Mouse (Mus musculus): Measurements from ENCODE around the gene Bin2. TPM values are rescaled to one million over a fixed set of nuclear protein-coding genes. Genes with fewer than 3 reads are reported as not detected.
A peak's percentile ranks its signal among the peaks of the same experiment; 100 is the strongest.

The Bin2 gene
- polyA plus RNA-seq, 1 experiment from 2014 or later = 1.6 TPM

- peaks cover 6% of the 10 kb centered on the region; the same call in 1 of the 2 replicates for H3K27me3 ChIP-seq (replicated peaks; ENCODE audit: control insufficient read depth, insufficient read depth, low read length)
- 10% methylated on average over 16 of the region's 17 CpGs for WGBS
- peak overlapping the region; percentile 11; the same call in 1 of the 2 replicates for H3K9ac ChIP-seq (ENCODE audit: low read depth, low read length)
- peaks cover 4% of the 10 kb centered on the region; the same call in 1 of the 2 replicates for H3K4me1 ChIP-seq (ENCODE audit: control insufficient read depth, insufficient read depth, low read depth, low read length)
- peak overlapping the region; percentile 26 for H3K4me2 ChIP-seq (ENCODE audit: low read length)
- no peaks in the 10 kb centered on the region for H3K9me3 ChIP-seq (ENCODE audit: control insufficient read depth, low read length)
- H3K36me3 ChIP-seq (ENCODE audit: control insufficient read depth, insufficient read depth, low read length) = no peaks in the 10 kb centered on the region
- no peak overlapping the region for H3K27ac ChIP-seq (ENCODE audit: low read depth, low read length)
- no peak overlapping the region for H3K4me3 ChIP-seq (ENCODE audit: low read length)
- ATAC-seq = no peak
These were observed 34.6 kb upstream of the Bin2 start for GRCm38 (mm10) chr15:100703913-100704312.

GRCm38 (mm10) chr15:100701856-100702255, 32.5 kb upstream of the Bin2 start:
- no peak overlapping the region for H3K4me3 ChIP-seq (ENCODE audit: low read length)
- H3K27me3 ChIP-seq (replicated peaks; ENCODE audit: control insufficient read depth, insufficient read depth, low read length) = peaks cover 6% of the 10 kb centered on the region; the same call in 1 of the 2 replicates
- H3K36me3 ChIP-seq (ENCODE audit: control insufficient read depth, insufficient read depth, low read length) = no peaks in the 10 kb centered on the region
- peaks cover 4% of the 10 kb centered on the region; the same call in 1 of the 2 replicates for H3K4me1 ChIP-seq (ENCODE audit: control insufficient read depth, insufficient read depth, low read depth, low read length)
- no peaks in the 10 kb centered on the region for H3K9me3 ChIP-seq (ENCODE audit: control insufficient read depth, low read length)
- no peak overlapping the region for H3K27ac ChIP-seq (ENCODE audit: low read depth, low read length)
- no peak for ATAC-seq
- WGBS = 67% methylated on average over 6 of the region's 6 CpGs
- H3K4me2 ChIP-seq (ENCODE audit: low read length) = no peak overlapping the region
- no peak overlapping the region for H3K9ac ChIP-seq (ENCODE audit: low read depth, low read length)

- H3K4me3 ChIP-seq (ENCODE audit: low read length) = no peak overlapping the region
- 66% methylated on average over 10 of the region's 10 CpGs for WGBS
These were observed 31.8 kb upstream of the Bin2 start for GRCm38 (mm10) chr15:100701108-100701507.

GRCm38 (mm10) chr15:100700424-100700823, 31.1 kb upstream of the Bin2 start:
- Histone ChIP-seq H3K4me1 (ENCODE audit: control insufficient read depth, insufficient read depth, low read depth, low read length) (peaks cover 4% of the 10 kb centered on the region; the same call in 1 of the 2 replicates), H3K9me3 (ENCODE audit: control insufficient read depth, low read length) (no peaks in the 10 kb centered on the region), H3K36me3 (ENCODE audit: control insufficient read depth, insufficient read depth, low read length) (no peaks in the 10 kb centered on the region), H3K9ac (ENCODE audit: low read depth, low read length) (no peak overlapping the region), H3K27me3 (replicated peaks; ENCODE audit: control insufficient read depth, insufficient read depth, low read length) (peaks cover 6% of the 10 kb centered on the region; the same call in 1 of the 2 replicates), H3K27ac (ENCODE audit: low read depth, low read length) (no peak overlapping the region), H3K4me3 (ENCODE audit: low read length) (no peak overlapping the region), H3K4me2 (ENCODE audit: low read length) (no peak overlapping the region)
- WGBS = 73% methylated on average over 5 of the region's 5 CpGs
- ATAC-seq = no peak

More at GRCm38 (mm10) chr15:100701108-100701507, 31.8 kb upstream of the Bin2 start:
- Histone ChIP-seq H3K4me2 (ENCODE audit: low read length) (no peak overlapping the region), H3K36me3 (ENCODE audit: control insufficient read depth, insufficient read depth, low read length) (no peaks in the 10 kb centered on the region), H3K27me3 (replicated peaks; ENCODE audit: control insufficient read depth, insufficient read depth, low read length) (peaks cover 6% of the 10 kb centered on the region; the same call in 1 of the 2 replicates), H3K9ac (ENCODE audit: low read depth, low read length) (no peak overlapping the region), H3K27ac (ENCODE audit: low read depth, low read length) (no peak overlapping the region), H3K9me3 (ENCODE audit: control insufficient read depth, low read length) (no peaks in the 10 kb centered on the region), H3K4me1 (ENCODE audit: control insufficient read depth, insufficient read depth, low read depth, low read length) (peaks cover 4% of the 10 kb centered on the region; the same call in 1 of the 2 replicates)
- ATAC-seq = no peak

GRCm38 (mm10) chr15:100699386-100699785, 30.0 kb upstream of the Bin2 start:
- H3K9me3 ChIP-seq (ENCODE audit: control insufficient read depth, low read length) = no peaks in the 10 kb centered on the region
- ATAC-seq = no peak
- H3K4me1 ChIP-seq (ENCODE audit: control insufficient read depth, insufficient read depth, low read depth, low read length) = peaks cover 4% of the 10 kb centered on the region; the same call in 1 of the 2 replicates

GRCm38 (mm10) chr15:100698078-100698477, 28.7 kb upstream of the Bin2 start:
- Histone ChIP-seq H3K9ac (ENCODE audit: low read depth, low read length) (no peak overlapping the region), H3K27me3 (replicated peaks; ENCODE audit: control insufficient read depth, insufficient read depth, low read length) (no peaks in the 10 kb centered on the region), H3K27ac (ENCODE audit: low read depth, low read length) (no peak overlapping the region), H3K4me1 (ENCODE audit: control insufficient read depth, insufficient read depth, low read depth, low read length) (no peaks in the 10 kb centered on the region), H3K9me3 (ENCODE audit: control insufficient read depth, low read length) (no peaks in the 10 kb centered on the region), H3K4me2 (ENCODE audit: low read length) (no peak overlapping the region), H3K4me3 (ENCODE audit: low read length) (no peak overlapping the region), H3K36me3 (ENCODE audit: control insufficient read depth, insufficient read depth, low read length) (no peaks in the 10 kb centered on the region)
- WGBS = 79% methylated on average over 10 of the region's 10 CpGs
- ATAC-seq = no peak

More at GRCm38 (mm10) chr15:100699386-100699785, 30.0 kb upstream of the Bin2 start:
- WGBS = 69% methylated on average over 4 of the region's 6 CpGs
- Histone ChIP-seq H3K4me3 (ENCODE audit: low read length) (no peak overlapping the region), H3K27ac (ENCODE audit: low read depth, low read length) (no peak overlapping the region), H3K9ac (ENCODE audit: low read depth, low read length) (no peak overlapping the region), H3K36me3 (ENCODE audit: control insufficient read depth, insufficient read depth, low read length) (no peaks in the 10 kb centered on the region), H3K4me2 (ENCODE audit: low read length) (no peak overlapping the region), H3K27me3 (replicated peaks; ENCODE audit: control insufficient read depth, insufficient read depth, low read length) (peaks cover 5% of the 10 kb centered on the region; the same call in 1 of the 2 replicates)

GRCm38 (mm10) chr15:100694406-100694805, 25.1 kb upstream of the Bin2 start:
- H3K4me1 ChIP-seq (ENCODE audit: control insufficient read depth, insufficient read depth, low read depth, low read length) = no peaks in the 10 kb centered on the region
- no peak overlapping the region for H3K4me3 ChIP-seq (ENCODE audit: low read length)
- 81% methylated on average over 9 of the region's 9 CpGs for WGBS
- H3K27me3 ChIP-seq (replicated peaks; ENCODE audit: control insufficient read depth, insufficient read depth, low read length) = no peaks in the 10 kb centered on the region
- no peak for ATAC-seq
- H3K4me2 ChIP-seq (ENCODE audit: low read length) = no peak overlapping the region
- H3K36me3 ChIP-seq (ENCODE audit: control insufficient read depth, insufficient read depth, low read length) = no peaks in the 10 kb centered on the region
- no peak overlapping the region for H3K27ac ChIP-seq (ENCODE audit: low read depth, low read length)
- peaks cover 2% of the 10 kb centered on the region; the same call in 1 of the 2 replicates for H3K9me3 ChIP-seq (ENCODE audit: control insufficient read depth, low read length)
- no peak overlapping the region for H3K9ac ChIP-seq (ENCODE audit: low read depth, low read length)

- no peak overlapping the region for H3K4me2 ChIP-seq (ENCODE audit: low read length)
- H3K4me1 ChIP-seq (ENCODE audit: control insufficient read depth, insufficient read depth, low read depth, low read length) = no peaks in the 10 kb centered on the region
- H3K36me3 ChIP-seq (ENCODE audit: control insufficient read depth, insufficient read depth, low read length) = no peaks in the 10 kb centered on the region
- no peak overlapping the region for H3K9ac ChIP-seq (ENCODE audit: low read depth, low read length)
- ATAC-seq = no peak
- no peak overlapping the region for H3K27ac ChIP-seq (ENCODE audit: low read depth, low read length)
- no peaks in the 10 kb centered on the region for H3K27me3 ChIP-seq (replicated peaks; ENCODE audit: control insufficient read depth, insufficient read depth, low read length)
- peaks cover 2% of the 10 kb centered on the region; the same call in 1 of the 2 replicates for H3K9me3 ChIP-seq (ENCODE audit: control insufficient read depth, low read length)
- H3K4me3 ChIP-seq (ENCODE audit: low read length) = no peak overlapping the region
- WGBS = 84% methylated on average over 3 of the region's 3 CpGs
These were observed 22.6 kb upstream of the Bin2 start for GRCm38 (mm10) chr15:100691990-100692389.

GRCm38 (mm10) chr15:100687430-100687971, 18.1 kb upstream of the Bin2 start, which contains the start of gene Cela1:
Gene Cela1 (minus strand): TSS chr15:100687921.
- no peak for ATAC-seq
- Histone ChIP-seq H3K9me3 (ENCODE audit: control insufficient read depth, low read length) (peaks cover 2% of the 10 kb centered on the region; the same call in 1 of the 2 replicates), H3K27me3 (replicated peaks; ENCODE audit: control insufficient read depth, insufficient read depth, low read length) (no peaks in the 10 kb centered on the region), H3K36me3 (ENCODE audit: control insufficient read depth, insufficient read depth, low read length) (no peaks in the 10 kb centered on the region), H3K9ac (ENCODE audit: low read depth, low read length) (no peak within 1 kb of the TSS), H3K4me1 (ENCODE audit: control insufficient read depth, insufficient read depth, low read depth, low read length) (no peaks in the 10 kb centered on the region), H3K4me3 (ENCODE audit: low read length) (no peak within 1 kb of the TSS), H3K4me2 (ENCODE audit: low read length) (no peak within 1 kb of the TSS), H3K27ac (ENCODE audit: low read depth, low read length) (no peak within 1 kb of the TSS)
- WGBS = 81% methylated on average over 8 of the region's 8 CpGs
